Comparison of ENCODE assay signal across 31 mouse cellular contexts in genomic region chr5:105181446-105181845, GRCm38 (mm10). TPM values are rescaled to one million over a fixed set of nuclear protein-coding genes. Genes with fewer than 3 reads are reported as not detected.
"Had no signal": no experiment of that assay in that cellular context is flagged by ENCODE, and none has a peak within 500 bp of the region (broad histone marks: within the 10 kb centered on the region; RNA-seq: fewer than 3 reads in every experiment).

No protein-coding gene starts in this region.

- H3K36me3 ChIP-seq: heart, embryonic 10.5 days; heart, embryonic 12.5 days; hindbrain, embryonic 10.5 days; hindbrain, embryonic 12.5 days; intestine, embryonic 15.5 days; limb, embryonic 10.5 days; limb, embryonic 12.5 days; liver, embryonic 13.5 days; liver, embryonic 15.5 days had no signal

- ATAC-seq: hindbrain, embryonic 16.5 days; inflammation-experienced regulatory T-cells, adult 6 months; intestine, embryonic 15.5 days; intestine, postnatal 0 days had no signal

- H3K9me3 ChIP-seq: heart, embryonic 10.5 days; heart, embryonic 12.5 days; hindbrain, embryonic 10.5 days; hindbrain, embryonic 12.5 days; intestine, embryonic 15.5 days; limb, embryonic 10.5 days; limb, embryonic 12.5 days; liver, embryonic 13.5 days; liver, embryonic 15.5 days had no signal

- H3K27me3 ChIP-seq: heart, embryonic 12.5 days; hindbrain, embryonic 12.5 days; intestine, embryonic 15.5 days; limb, embryonic 12.5 days; liver, embryonic 13.5 days; liver, embryonic 15.5 days had no signal

- H3K4me3 ChIP-seq: gastrocnemius, adult 2 months; heart, embryonic 10.5 days; heart, embryonic 12.5 days; hindbrain, embryonic 10.5 days; hindbrain, embryonic 12.5 days; intestine, embryonic 15.5 days; layer of hippocampus, adult 2 months; left cerebral cortex, adult 2 months; limb, embryonic 10.5 days; limb, embryonic 12.5 days; liver, embryonic 13.5 days; liver, embryonic 15.5 days had no signal

- DNase-seq: gastrocnemius, adult 2 months; gastrocnemius, postnatal 10 days; gastrocnemius, postnatal 25 days; heart, adult 18-20 months; heart, postnatal 10 days; heart, postnatal 4 days; kidney, adult 18-20 months; kidney, adult 8-10 months; kidney, postnatal 10 days; kidney, postnatal 25 days; kidney, postnatal 4 days; liver; liver, embryonic 13.5 days had no signal

- H3K4me2 ChIP-seq: heart, embryonic 12.5 days; hindbrain, embryonic 12.5 days; hindbrain, embryonic 14.5 days; intestine, embryonic 15.5 days; limb, embryonic 12.5 days; liver, embryonic 11.5 days; liver, embryonic 13.5 days; liver, embryonic 15.5 days had no signal

- H3K27ac ChIP-seq: gastrocnemius, adult 2 months; heart, embryonic 10.5 days; hindbrain, embryonic 10.5 days; hindbrain, embryonic 12.5 days; hindbrain, embryonic 14.5 days; intestine, embryonic 15.5 days; layer of hippocampus, adult 2 months; left cerebral cortex, adult 2 months; limb, embryonic 10.5 days; limb, embryonic 12.5 days; liver, embryonic 13.5 days; liver, embryonic 15.5 days had no signal

- H3K4me1 ChIP-seq: heart, embryonic 10.5 days; heart, embryonic 12.5 days; hindbrain, embryonic 10.5 days; hindbrain, embryonic 12.5 days; intestine, embryonic 15.5 days; limb, embryonic 10.5 days; limb, embryonic 12.5 days; liver, embryonic 13.5 days; liver, embryonic 15.5 days had no signal

- H3K9ac ChIP-seq: heart, embryonic 12.5 days; hindbrain, embryonic 12.5 days; hindbrain, embryonic 14.5 days; intestine, embryonic 15.5 days; limb, embryonic 12.5 days; liver, embryonic 13.5 days; liver, embryonic 15.5 days had no signal

RNA-seq across cellular contexts. Expression of gene Gbp8, which starts 42.1 kb away (rescaled TPM):
- polyA plus RNA-seq: limb, embryonic 10.5 days; limb, embryonic 12.5 days had no signal

RNA-seq across cellular contexts. Expression of gene Gbp10, which starts 57.9 kb away (rescaled TPM):
- polyA plus RNA-seq: heart, embryonic 12.5 days; heart, embryonic 14.5 days; hindbrain, embryonic 10.5 days; intestine, embryonic 15.5 days; intestine, postnatal 0 days; kidney, embryonic 14.5 days; kidney, embryonic 16.5 days; limb, embryonic 10.5 days; limb, embryonic 12.5 days; liver, embryonic 11.5 days had no signal
